Mouse (Mus musculus): ENCODE measurements around the gene Slc25a13. TPM values are rescaled to one million over a fixed set of nuclear protein-coding genes. Genes with fewer than 3 reads are reported as not detected.

The Slc25a13 gene
- polyA plus RNA-seq, 1 experiment, result 5.2 TPM

- no peak for TF ChIP-seq GATA1 (IDR thresholded peaks at IDR 0.05; ENCODE audit: low read length)
Measured at GRCm38 (mm10) chr6:5991817-5992755, 224.9 kb downstream of the Slc25a13 start.

- no peak for TF ChIP-seq GATA1 (IDR thresholded peaks at IDR 0.05; ENCODE audit: low read length)
Measured at GRCm38 (mm10) chr6:5991243-5991642, 225.7 kb downstream of the Slc25a13 start.

Data from G1E-ER4 (cell line).